Mouse (Mus musculus) liver, embryonic 11.5 days (tissue): Measurements from ENCODE around the gene Zbtb46. TPM values are rescaled to one million over a fixed set of nuclear protein-coding genes. Genes with fewer than 3 reads are reported as not detected.

Experiments
- ATAC-seq: fragments of 200-750 bp; cut with Nextera tagmentation; replicated peaks from 2 replicates; pipeline ENCODE4 v1.8.0; 2017; ENCODE audit warnings: moderate number of reproducible peaks, mild to moderate bottlenecking, moderate TSS enrichment, moderate library complexity; ENCODE audit not compliant: low FRiP score
- DNase-seq: peaks from one replicate; pipeline ENCODE4 v3.0.0-alpha.2; 2017; ENCODE audit warnings: low spot score
- H3K27ac ChIP-seq: fragments of 300-500 bp; sonication (generic); 2 replicates; pipeline ENCODE4 v1.5.1; 2014; ENCODE audit warnings: mild to moderate bottlenecking, low read depth, low read length, control low read depth
- H3K27me3 ChIP-seq: fragments of 300-500 bp; sonication (generic); replicated peaks from 2 replicates; pipeline ENCODE4 v1.6.1; 2014; ENCODE audit warnings: low read length, mixed read lengths; ENCODE audit not compliant: control insufficient read depth, insufficient read depth
- H3K36me3 ChIP-seq: fragments of 300-500 bp; sonication (generic); 2 replicates; pipeline ENCODE4 v1.6.1; 2014; ENCODE audit warnings: mild to moderate bottlenecking, low read length, moderate library complexity, mixed read lengths; ENCODE audit not compliant: control insufficient read depth, insufficient read depth
- H3K4me1 ChIP-seq: fragments of 300-500 bp; sonication (generic); replicated peaks from 2 replicates; pipeline ENCODE4 v1.6.1; 2014; ENCODE audit warnings: low read length, mixed read lengths; ENCODE audit not compliant: control insufficient read depth, insufficient read depth
- H3K4me2 ChIP-seq: fragments of 300-500 bp; sonication (generic); 2 replicates; pipeline ENCODE4 v1.6.1; 2014; ENCODE audit warnings: mild to moderate bottlenecking, control low read depth, moderate library complexity
- H3K4me3 ChIP-seq: fragments of 300-500 bp; sonication (generic); 2 replicates; pipeline ENCODE4 v1.5.1; 2014; ENCODE audit warnings: low read depth, low read length, control low read depth
- H3K9ac ChIP-seq: fragments of 300-500 bp; sonication (generic); 2 replicates; pipeline ENCODE4 v1.6.1; 2014; ENCODE audit warnings: low read depth, low read length, control low read depth
- H3K9me3 ChIP-seq: fragments of 300-500 bp; sonication (generic); 2 replicates; pipeline ENCODE4 v1.6.1; 2016; ENCODE audit warnings: low read length, inconsistent platforms, mixed read lengths; ENCODE audit not compliant: control insufficient read depth
- WGBS: fragments of 180-500 bp; shearing (Covaris S2); extraction: QIAGEN DNeasy Blood & Tissue Kit; methylation state at CpG from one replicate; pipeline ENCODE4 v1.1.7; 2014; 5-methylcytosine and 5-hydroxymethylcytosine counted together
- polyA plus RNA-seq: library from polyadenylated mRNA; unstranded; fragments of >200 nt; fragmentation: Nextera tagmentation; extraction: Ambion mirVana; gene quantifications from 2 replicates; pipeline ENCODE4 v1.2.1, GENCODE M21; 2014

Zbtb46 gene
- polyA plus RNA-seq, 1 experiment from 2014 or later, result 25.2 TPM

DNA sequence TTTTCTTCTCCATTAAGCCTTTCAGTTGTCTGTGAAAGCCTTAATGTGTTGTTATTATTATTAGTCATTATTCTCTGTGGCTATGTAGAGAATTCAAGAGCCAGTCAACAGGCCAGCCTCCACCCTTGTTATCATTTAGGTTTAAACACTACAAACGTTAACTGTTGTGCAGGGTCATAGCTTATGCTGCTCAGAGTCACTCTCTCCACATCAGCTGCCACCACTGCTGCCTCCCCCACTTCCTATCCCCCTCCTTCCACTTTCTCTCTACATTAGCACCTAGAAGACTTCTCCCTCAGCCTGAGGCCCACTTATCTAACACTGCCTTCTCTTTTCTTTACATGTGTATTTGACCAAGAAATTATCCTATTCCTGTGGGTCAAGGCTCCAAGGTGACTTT is 57.7 kb downstream of the Zbtb46 start:
- Histone ChIP-seq H3K27ac (no peak overlapping the region), H3K4me2 (no peak overlapping the region), H3K36me3 (0 out of 2 replicates have a peak, but pooled peaks cover 3% of the 10 kb centered on the region), H3K9me3 (no peaks in the 10 kb centered on the region), H3K27me3 (no peaks in the 10 kb centered on the region), H3K4me1 (no peaks in the 10 kb centered on the region; the same call in none of the 2 replicates), H3K9ac (no peak overlapping the region), H3K4me3 (no peak overlapping the region)
- peak; percentile 36 for ATAC-seq
- 18% methylated on average over 1 of the region's 1 CpGs for WGBS
- DNase-seq, result no peak

DNA sequence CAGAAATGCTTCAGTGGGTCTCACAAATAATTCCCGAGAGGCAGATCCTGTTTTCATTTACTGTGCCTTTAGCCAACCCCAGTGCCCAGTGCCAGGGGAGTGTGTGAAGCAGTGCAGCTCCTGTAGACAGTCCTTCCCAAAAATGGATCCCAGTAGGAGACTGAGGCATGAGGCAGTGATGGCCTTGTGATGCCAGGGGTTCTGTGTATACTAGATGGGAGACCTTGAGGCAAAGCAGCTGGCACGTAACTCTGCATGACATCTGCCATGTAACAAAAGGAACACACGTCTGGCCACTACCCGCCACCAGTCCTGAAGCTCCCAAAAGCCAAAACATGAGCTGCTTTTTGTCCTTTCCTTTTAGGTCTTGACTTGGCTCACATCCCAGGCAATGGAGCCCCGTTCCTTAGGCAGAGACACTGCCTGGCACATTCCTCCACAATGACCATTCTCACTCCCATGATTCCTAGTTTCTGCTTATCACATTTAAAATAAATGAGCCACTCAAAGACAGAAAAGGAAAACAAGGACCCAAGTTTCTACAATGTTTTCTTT is 61.9 kb downstream of the Zbtb46 start:
- Histone ChIP-seq H3K4me1 (no peaks in the 10 kb centered on the region; the same call in 1 of the 2 replicates), H3K27me3 (no peaks in the 10 kb centered on the region), H3K4me3 (no peak overlapping the region), H3K4me2 (no peak overlapping the region), H3K9me3 (no peaks in the 10 kb centered on the region), H3K27ac (no peak overlapping the region), H3K36me3 (peaks cover 5% of the 10 kb centered on the region; the same call in 1 of the 2 replicates), H3K9ac (no peak overlapping the region)
- no peak for ATAC-seq
- WGBS, result 86% methylated on average over 5 of the region's 5 CpGs
- DNase-seq, result no peak

DNA sequence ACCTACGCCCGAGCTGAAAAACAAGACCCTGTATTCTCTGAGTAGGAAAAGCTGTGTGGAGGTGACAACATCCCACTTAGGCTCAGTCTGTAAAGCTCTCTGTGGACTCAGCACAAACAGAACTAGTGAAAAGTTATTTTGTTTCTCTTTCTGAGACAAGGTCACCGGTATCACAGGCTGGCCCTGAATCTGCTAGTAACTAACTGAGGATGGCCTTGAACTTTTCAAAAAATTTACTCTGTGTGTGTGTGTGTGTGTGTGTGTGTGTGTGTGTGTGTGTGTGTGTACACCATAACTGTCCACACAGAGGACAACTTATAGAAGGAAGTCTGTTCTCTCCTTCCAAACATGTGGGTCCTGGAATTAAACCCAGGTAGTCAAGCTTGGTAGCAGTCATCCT is 65.1 kb downstream of the Zbtb46 start:
- Histone ChIP-seq H3K27me3 (no peaks in the 10 kb centered on the region), H3K4me3 (no peak overlapping the region), H3K36me3 (peaks cover 8% of the 10 kb centered on the region; the same call in 1 of the 2 replicates), H3K9me3 (no peaks in the 10 kb centered on the region), H3K9ac (no peak overlapping the region), H3K4me2 (no peak overlapping the region), H3K27ac (no peak overlapping the region), H3K4me1 (no peaks in the 10 kb centered on the region)
- DNase-seq, result no peak
- no peak for ATAC-seq
- WGBS, result 90% methylated on average over 3 of the region's 3 CpGs

DNA sequence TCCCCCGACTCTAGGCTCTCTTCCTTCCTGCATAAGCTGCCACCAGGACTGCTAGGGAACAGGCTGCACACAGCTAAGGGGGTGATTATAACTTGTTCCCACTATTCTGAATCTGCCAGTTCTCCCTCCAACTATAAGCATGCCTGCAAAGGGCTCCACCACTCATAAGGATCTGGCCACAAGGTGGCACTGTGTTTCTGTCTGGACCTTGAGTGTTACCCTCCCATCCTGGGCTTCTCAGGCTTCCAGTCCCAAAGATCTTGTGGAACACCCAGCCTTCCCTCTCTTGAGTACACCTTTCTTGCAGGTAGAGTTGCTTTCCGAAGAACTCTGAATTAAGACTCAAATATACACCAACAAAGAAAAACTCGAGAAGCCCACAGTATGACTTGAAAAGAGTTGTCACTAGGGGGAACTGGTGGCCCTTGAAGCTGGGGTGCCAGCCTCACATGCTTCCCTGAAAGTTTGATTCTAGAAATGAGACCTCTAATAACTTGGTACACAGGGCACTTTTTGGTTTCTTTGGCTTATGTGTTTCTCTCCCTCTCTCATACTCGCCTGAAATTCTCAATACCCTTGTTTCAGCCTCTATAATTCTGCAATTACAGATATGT is 66.5 kb downstream of the Zbtb46 start:
- Histone ChIP-seq H3K9me3 (no peaks in the 10 kb centered on the region), H3K4me1 (no peaks in the 10 kb centered on the region), H3K36me3 (peaks cover 8% of the 10 kb centered on the region; the same call in 1 of the 2 replicates), H3K4me2 (no peak overlapping the region), H3K4me3 (no peak overlapping the region), H3K9ac (no peak overlapping the region), H3K27me3 (no peaks in the 10 kb centered on the region), H3K27ac (no peak overlapping the region)
- ATAC-seq (peak; percentile 77), DNase-seq (peak; percentile 67)
- WGBS, result 31% methylated on average over 4 of the region's 4 CpGs

DNA sequence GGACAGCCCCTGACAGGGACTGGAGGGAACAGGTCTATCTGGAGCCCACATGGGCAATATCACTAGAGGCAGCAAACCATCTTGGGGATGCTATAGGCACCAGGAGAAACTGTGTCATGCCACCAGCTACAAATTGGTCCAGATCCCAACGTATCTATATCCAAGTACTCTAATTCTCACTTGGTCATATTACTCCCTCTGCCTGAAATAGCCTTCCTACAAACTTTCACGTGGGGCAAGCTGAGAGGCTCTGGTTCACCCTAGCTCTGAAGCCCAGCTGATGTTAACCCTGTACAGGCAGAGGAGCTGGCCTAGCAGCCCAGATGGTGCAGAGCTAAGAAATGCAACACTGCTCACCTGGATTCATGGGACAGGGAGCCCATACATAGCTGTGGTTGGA is 67.7 kb downstream of the Zbtb46 start:
- no peaks in the 10 kb centered on the region for H3K9me3 ChIP-seq
- no peak overlapping the region for H3K4me3 ChIP-seq
- DNase-seq (no peak), ATAC-seq (no peak)
- H3K27ac ChIP-seq, result no peak overlapping the region
- H3K4me1 ChIP-seq, result no peaks in the 10 kb centered on the region
- H3K36me3 ChIP-seq, result peaks cover 9% of the 10 kb centered on the region; the same call in 1 of the 2 replicates
- 74% methylated on average over 2 of the region's 2 CpGs for WGBS
- H3K9ac ChIP-seq, result no peak overlapping the region
- no peak overlapping the region for H3K4me2 ChIP-seq
- no peaks in the 10 kb centered on the region for H3K27me3 ChIP-seq

DNA sequence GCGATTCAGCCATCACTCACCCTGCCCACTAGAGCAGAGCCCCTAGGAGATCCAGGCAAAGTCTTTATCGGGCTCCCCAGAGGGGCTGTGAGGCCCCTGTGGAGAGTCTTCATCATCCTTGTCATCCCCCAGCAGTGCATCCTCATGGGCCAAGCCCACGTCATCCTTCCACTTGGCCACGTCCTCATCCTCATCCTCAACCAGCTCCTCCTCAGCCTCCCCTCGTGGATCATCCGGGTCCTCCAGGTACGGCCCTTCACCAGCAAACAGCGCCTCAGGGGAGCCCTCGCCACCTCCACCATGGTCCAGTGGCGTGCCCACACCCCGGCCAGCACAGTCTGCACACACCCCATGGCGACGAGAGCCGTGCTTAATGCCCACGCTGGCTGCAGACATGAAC is 68.2 kb downstream of the Zbtb46 start:
- Histone ChIP-seq H3K27ac (no peak overlapping the region), H3K4me3 (no peak overlapping the region), H3K9me3 (no peaks in the 10 kb centered on the region), H3K4me2 (no peak overlapping the region), H3K4me1 (no peaks in the 10 kb centered on the region), H3K36me3 (peaks cover 12% of the 10 kb centered on the region; the same call in 1 of the 2 replicates), H3K27me3 (no peaks in the 10 kb centered on the region), H3K9ac (no peak overlapping the region)
- ATAC-seq (no peak), DNase-seq (no peak)
- WGBS, result 87% methylated on average over 15 of the region's 15 CpGs

DNA sequence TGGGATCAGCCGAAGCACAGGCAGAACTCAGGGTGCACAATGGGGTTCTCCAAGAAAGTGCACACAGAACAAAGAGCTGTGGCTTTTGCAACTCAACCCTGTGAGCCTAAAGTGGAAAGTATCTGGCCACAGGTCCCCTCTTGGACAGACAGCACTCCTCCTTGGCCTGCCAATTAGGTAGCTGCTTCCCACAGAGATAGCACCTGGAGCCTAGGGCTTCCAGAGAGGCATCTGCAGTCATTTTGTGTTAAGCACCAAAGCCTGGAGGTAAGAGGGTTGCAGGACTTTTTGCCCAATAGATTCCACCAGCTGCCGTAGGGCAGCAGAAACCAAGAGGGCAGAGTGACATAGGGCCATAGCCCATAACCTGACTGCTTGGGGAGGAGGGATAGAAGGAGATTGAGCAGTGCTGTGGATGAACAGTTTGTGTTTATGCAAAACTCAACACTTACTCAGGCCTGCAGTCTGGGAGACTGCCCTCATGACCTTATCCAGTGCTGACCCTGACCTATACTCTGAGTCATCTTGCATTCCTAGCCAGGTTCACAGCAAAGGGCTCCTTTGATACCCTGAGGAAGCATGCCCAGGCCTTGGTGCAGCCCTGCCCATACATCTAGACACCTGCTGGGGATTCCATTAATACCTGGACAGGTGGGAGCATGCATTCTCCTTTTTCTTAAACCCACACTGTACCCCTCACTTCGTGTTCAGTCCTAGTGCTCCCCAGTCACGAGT is 68.9 kb downstream of the Zbtb46 start:
- no peak overlapping the region for H3K4me2 ChIP-seq
- no peaks in the 10 kb centered on the region for H3K27me3 ChIP-seq
- ATAC-seq (no peak), DNase-seq (no peak)
- no peak overlapping the region for H3K9ac ChIP-seq
- 82% methylated on average over 4 of the region's 4 CpGs for WGBS
- H3K4me1 ChIP-seq, result no peaks in the 10 kb centered on the region
- no peaks in the 10 kb centered on the region for H3K9me3 ChIP-seq
- H3K36me3 ChIP-seq, result peaks cover 10% of the 10 kb centered on the region; the same call in 1 of the 2 replicates
- H3K4me3 ChIP-seq, result no peak overlapping the region
- H3K27ac ChIP-seq, result no peak overlapping the region

DNA sequence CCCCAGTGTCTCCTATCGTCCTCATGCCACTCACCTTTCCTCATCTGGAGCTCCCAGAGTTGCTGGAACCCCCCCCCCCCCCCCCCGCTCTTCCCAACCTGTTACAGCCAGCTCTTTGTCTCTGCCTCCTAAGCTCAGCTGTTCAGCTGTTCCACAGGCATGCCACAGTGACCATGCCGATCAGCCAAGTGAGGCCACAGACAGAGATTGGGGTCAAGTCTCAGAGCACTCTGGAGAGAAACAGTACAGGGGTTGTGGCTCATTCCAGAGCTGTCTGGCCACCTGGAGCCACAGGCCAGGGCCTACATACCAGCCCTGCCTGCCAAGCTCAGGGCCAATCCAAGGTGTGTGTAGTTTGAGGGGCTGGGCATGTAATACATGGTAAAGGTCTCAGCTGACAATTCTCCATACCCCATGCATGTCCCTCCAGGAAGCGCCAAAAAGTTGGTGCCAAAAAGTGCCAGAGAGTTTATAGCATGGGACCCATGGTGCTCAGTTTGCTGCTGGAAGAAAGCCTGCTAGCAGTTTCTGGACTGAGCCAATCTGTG is 72.5 kb downstream of the Zbtb46 start:
- ATAC-seq (no peak), DNase-seq (no peak)
- Histone ChIP-seq H3K27me3 (no peaks in the 10 kb centered on the region), H3K36me3 (peaks cover 22% of the 10 kb centered on the region), H3K27ac (no peak overlapping the region), H3K9ac (no peak overlapping the region), H3K9me3 (no peaks in the 10 kb centered on the region), H3K4me1 (no peaks in the 10 kb centered on the region), H3K4me3 (no peak overlapping the region), H3K4me2 (no peak overlapping the region)
- WGBS, result 83% methylated on average over 4 of the region's 4 CpGs
